In the genomic region with DNA sequence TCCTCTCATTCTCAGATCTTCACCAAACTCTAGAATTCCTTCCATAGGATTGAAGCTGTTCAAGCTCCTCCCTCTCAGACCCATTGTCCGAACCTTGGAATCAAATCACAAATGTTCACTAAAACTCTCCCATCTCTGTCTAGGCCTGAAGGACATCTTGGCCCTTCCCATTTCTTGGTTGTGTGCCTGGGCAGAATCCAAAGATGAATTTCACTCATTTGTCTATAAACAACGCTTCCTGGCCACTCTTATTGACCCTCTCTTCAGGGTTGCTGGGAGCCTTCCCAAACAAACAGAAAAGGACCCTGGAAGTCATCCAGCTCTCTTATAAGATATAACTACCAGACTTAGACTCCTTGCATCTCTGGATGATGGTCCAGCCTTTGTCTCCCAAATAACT, we compare ENCODE assay signal across 11 mouse cellular contexts.
"Had no signal": no experiment of that assay in that cellular context is flagged by ENCODE, and none has a peak within 500 bp of the region (broad histone marks: within the 10 kb centered on the region; RNA-seq: fewer than 3 reads in every experiment).

No protein-coding gene starts in this region.

- H3K27ac ChIP-seq: kidney, embryonic 15.5 days; limb, embryonic 10.5 days; liver, embryonic 13.5 days; midbrain, embryonic 13.5 days; stomach, embryonic 15.5 days had no signal

- H3K9me3 ChIP-seq: kidney, embryonic 15.5 days; limb, embryonic 10.5 days; liver, embryonic 13.5 days; midbrain, embryonic 13.5 days; stomach, embryonic 15.5 days had no signal

- H3K4me3 ChIP-seq: kidney, embryonic 15.5 days; limb, embryonic 10.5 days; liver, embryonic 13.5 days; midbrain, embryonic 13.5 days; stomach, embryonic 15.5 days had no signal

- H3K4me1 ChIP-seq: kidney, embryonic 15.5 days; liver, embryonic 13.5 days; midbrain, embryonic 13.5 days; stomach, embryonic 15.5 days had no signal

- DNase-seq: kidney, adult 2 months; kidney, postnatal 14 days; liver, embryonic 13.5 days; liver, postnatal 0 days; right cerebral cortex, postnatal 14 days; thymus, postnatal 36 days had no signal

- H3K4me2 ChIP-seq: kidney, embryonic 15.5 days; liver, embryonic 13.5 days; midbrain, embryonic 13.5 days; stomach, embryonic 15.5 days had no signal

- H3K27me3 ChIP-seq: kidney, embryonic 15.5 days; liver, embryonic 13.5 days; midbrain, embryonic 13.5 days; stomach, embryonic 15.5 days had no signal

- ATAC-seq: intestine, embryonic 16.5 days; liver, postnatal 0 days; midbrain, embryonic 13.5 days had no signal

- H3K9ac ChIP-seq: kidney, embryonic 15.5 days; liver, embryonic 13.5 days; liver, postnatal 0 days; midbrain, embryonic 13.5 days; stomach, embryonic 15.5 days had no signal

- H3K36me3 ChIP-seq: kidney, embryonic 15.5 days; limb, embryonic 10.5 days; liver, embryonic 13.5 days; midbrain, embryonic 13.5 days; stomach, embryonic 15.5 days had no signal
